Mouse (Mus musculus): Measurements from ENCODE around the gene R3hdm2.

- TF ChIP-seq CTCF (IDR thresholded peaks at IDR 0.05; ENCODE audit: insufficient read depth, low read depth, low read length), result no peak
- no peak for TF ChIP-seq POLR2A (IDR thresholded peaks at IDR 0.05; ENCODE audit: insufficient read depth, low read depth, low read length)
Measured at GRCm38 (mm10) chr10:127509837-127510701, 129.9 kb downstream of the R3hdm2 start.
